Mouse (Mus musculus) 3134 (cell line): ENCODE measurements at regions not wholly inside any gene's neighbourhood (a gene's known extent, or its start where the extent isn't known, plus 50 kb on each side); places are given as distances from the start of the nearest gene placed in this dataset.

Experiments
- DNase-seq: peaks from one replicate; pipeline ENCODE4 v3.0.0-alpha.2; 2011; ENCODE audit warnings: low spot score; ENCODE audit not compliant: insufficient read length; ENCODE audit errors: extremely low read depth

GRCm38 (mm10) chr2:107376891-107377290 is 86.5 kb downstream of the Kcna4 start:
- no peak for DNase-seq

DNA sequence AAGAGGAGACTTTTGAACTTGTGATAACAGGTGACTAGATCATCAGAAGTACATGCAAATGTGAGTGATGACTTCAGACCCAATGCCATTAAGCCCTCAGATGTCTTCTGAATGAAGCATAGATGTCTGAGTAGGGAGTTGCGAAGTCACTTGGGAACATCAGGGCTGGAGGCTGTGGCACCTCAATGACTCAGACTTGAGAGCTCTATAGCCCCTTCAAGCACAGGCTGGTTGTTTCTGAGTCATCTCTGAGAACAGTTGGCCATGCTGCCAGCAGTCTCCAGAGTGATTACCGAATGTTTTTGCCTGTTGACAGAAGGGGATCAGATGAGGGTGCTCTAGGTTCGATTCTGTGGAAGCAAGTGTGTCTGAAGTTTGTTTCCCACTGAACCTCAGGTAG is 102.4 kb downstream of the Kcna4 start:
- peak; percentile 2 for DNase-seq

DNA sequence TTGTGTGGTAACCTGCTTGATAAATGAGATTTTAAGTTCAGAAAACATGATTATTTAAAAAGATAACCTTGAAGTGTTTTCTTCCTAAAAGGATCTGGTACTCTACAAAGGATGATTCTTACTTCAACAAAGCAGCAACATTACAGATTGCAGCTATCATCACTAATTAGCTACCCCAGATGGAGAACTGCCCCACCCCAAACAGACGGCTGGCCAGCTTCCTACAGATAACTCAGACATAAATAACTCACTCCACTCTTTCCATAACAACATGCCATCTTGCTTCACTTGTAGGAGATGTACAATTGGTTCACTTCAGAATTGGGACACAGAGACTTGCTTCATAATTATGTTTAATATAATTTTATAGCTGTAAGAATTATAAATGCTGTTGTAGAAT is 110.0 kb downstream of the Kcna4 start:
- DNase-seq = no peak
